Mouse (Mus musculus) kidney, adult 9 months (tissue): ENCODE data around the gene Tex2.

Experiments
- DNase-seq: peaks from one replicate; pipeline ENCODE4 v3.0.0; 2022

Gene Tex2

DNA sequence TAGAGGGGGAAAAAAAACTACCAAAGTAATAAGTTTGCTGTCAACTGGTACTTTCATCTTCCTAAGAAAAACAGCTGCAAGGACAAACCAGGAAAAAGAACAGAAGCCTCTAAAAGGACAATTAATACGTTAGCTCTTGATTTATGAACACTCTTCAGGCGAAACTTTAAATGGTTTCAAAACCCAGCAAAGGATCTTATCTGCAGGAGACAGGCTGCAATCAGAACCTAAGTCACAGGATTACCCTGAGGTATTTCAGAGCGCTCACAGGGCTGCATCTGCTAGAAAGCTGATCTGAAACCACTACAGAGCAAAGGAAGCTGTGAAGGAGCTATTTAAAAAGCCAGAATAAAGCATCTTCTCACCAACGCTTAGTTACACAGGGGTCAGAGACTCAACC, 131.6 kb downstream of the Tex2 start:
- no peak for DNase-seq

DNA sequence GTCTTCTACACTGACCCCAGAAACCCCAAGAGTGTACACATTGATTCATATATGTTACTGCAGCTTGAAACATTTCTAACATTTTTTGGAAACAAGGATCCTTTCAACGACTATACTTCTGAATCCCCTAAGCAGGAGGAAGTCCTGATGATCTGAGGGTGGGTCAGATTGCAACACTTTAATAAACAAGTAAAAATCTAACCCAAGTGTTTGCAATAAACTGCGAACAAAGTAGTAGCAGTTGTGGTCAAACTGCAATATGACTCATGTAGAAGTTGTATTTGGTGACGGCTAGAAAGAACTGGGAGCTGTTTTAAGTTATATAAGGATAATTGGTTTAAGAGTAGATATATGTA, 132.7 kb downstream of the Tex2 start:
- DNase-seq, result no peak

DNA sequence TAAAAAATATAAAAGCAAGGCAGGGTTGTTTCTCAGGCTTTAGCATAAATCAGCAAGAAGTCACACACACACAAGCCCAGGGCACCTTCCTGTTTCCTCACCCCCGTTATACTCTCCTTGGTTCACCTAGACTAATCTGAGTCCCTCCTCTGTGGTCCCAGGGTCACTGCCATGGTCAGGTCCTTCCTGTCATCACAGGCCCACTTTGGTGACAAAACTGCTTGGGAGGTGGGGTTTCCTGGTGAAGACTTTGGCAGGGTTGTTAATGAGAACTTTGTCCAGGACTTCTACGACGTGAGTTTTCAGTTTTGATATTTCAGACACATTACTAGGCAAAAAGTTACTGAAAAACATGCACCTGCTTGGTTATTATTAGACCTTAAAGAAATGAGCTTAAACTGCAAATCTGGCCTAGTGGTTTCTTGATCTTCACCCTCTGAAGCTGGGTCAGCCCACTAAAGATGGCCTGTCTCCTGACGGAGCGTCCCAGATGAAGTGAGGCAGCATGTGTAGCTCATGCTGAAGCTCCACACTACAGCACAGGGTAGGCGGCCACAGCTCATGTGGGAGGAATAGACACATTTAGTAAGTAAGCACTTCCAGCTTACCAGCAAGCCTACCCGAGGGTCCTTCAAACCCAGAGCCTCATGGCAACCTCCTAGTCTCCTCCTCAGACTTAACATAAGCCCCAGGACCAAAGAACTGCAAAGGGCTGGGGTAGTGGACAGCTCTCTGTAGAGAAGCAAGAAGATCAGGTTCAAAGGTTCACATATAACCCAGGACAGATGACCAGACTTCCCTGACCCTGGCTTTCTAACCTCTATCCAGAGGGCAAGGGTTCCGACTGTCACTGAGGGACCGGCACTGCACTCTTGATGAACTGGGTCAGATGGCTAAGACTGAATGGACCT, 133.3 kb downstream of the Tex2 start:
- DNase-seq, result no peak

DNA sequence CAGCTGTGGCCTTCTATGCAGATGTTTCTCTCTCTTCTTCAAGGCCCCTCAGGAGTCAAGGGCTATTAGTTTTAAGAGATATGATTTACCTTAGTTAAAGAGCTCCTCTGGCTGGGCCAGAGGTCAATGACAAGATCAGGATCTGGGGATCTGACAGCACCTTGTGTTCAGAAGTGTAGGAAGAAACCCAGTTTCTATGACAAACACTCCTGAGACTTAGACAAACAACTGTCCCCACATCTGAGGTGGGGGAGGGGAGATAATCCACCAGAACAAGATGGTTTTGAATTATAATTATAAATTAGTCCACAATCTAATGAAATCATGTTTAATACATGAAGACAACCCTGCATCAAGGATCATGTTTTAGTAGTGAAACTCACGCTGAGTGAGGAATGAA, 134.5 kb downstream of the Tex2 start:
- DNase-seq, result no peak

DNA sequence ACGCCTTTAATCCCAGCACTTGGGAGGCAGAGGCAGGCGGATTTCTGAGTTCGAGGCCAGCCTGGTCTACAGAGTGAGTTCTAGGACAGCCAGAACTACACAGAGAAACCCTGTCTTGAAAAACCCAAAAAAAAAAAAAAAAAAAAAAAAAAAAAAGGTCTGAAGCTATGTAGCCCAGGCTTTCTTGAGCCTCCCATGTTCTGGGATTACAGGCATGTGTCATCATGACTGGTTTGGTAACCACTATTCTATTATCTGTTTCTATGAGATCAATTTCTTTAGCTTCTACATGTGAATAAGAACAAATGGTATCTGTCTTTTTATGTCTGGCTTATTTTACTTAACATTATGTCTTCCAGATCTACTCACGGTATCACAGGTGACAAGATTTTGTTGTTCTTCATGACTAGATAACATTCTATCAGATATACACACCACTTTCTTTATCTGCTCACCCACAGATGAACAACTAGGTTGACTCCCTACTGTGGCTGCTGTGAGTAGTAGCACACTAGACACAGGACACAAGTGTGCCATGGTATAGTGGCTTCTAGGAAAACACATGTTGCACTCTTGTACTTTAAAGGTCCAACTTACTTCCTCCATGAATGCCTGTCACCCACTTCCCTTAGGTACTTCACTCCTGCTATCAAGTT, 135.6 kb downstream of the Tex2 start:
- no peak for DNase-seq

DNA sequence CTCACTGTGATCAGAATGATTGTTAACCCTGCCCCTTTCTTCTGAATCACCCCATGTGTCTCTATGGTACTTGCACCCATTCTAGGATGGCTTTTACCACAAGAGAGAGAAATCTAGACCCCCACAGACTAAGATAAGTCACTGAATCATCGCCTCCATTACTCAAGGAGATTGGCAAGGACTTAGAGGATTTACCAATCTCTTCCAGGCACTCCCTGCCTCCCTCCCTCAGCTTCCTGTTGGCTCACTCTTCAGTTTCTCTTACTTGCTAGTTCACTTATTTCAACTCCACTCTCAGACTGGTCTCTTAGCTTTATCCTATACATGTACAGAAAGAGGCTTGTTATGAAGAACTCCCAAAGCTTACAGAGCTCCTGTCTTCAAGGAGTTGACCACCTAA, 137.9 kb downstream of the Tex2 start:
- no peak for DNase-seq

DNA sequence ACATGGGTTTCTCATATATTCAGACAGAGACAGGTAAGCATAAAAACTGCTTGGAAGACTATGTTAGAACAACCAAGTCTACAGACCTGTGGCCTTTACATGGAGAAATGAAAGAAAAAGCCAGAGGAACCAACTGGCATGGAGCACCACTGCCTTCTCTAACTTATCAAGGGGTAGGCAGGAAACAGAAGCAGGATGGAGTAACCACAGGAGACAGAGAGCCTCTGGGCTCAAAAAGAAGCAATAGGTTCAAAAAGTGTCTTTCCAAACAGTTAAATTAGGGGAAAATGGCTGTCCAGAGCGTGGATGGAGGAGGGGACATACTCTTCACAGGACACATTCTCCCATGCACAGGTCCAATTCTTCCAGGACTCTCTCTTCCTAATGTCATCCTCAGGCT, 141.6 kb downstream of the Tex2 start:
- DNase-seq, result no peak

DNA sequence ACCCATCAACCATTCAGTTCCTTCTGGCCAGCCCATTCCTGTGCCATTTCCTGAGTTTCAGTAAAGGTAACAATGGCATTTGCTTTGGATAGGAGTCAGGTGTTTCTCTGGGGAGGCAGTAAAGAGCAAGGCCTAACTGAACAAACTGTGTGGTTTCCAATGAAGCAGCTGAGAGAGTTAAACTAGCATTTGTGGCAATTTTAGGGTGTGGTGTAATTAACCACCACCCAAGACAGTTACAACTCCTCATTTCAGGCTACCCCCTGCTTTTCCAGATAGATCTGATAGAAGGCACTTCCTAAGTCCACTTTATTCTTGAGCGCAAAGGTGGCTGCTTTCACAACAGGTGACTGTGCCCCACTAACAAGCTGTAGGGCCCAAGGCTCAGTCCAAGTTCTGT, 144.7 kb downstream of the Tex2 start:
- no peak for DNase-seq

DNA sequence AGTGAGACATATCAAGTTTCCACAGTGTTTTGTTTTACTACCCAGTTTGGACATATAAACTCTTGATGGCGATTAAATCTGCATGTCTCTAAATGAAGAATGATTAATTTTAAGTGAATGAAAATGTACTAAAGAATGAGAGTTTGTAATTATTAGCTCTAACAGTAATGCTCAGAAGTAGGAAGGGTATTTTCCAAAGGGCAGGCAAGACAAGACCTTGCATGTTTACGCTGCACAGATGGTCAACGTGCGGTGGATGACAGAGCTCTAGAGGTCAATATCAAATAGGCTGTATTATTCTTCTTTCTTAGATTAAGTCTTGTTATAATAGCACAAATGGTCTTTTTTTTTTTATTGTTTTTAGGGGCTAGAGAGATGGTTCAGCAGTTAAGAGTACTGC, 147.3 kb downstream of the Tex2 start:
- no peak for DNase-seq

DNA sequence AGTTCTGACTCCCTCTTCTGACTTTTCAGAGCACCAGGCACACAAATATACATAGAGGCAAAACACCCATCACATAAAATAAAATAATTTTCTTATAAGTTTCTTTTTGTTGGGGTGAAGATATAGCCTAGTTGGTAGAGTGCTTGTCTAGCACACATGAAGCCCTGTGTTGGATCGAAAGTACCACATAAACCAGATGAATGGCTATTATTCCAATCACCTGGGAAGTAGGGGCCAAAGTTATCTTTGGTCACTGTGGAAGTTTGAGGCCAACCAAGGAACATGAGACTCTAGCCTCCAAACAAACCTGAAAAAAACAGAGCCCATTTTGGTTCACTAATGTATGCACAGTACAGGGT, 147.7 kb downstream of the Tex2 start:
- no peak for DNase-seq

DNA sequence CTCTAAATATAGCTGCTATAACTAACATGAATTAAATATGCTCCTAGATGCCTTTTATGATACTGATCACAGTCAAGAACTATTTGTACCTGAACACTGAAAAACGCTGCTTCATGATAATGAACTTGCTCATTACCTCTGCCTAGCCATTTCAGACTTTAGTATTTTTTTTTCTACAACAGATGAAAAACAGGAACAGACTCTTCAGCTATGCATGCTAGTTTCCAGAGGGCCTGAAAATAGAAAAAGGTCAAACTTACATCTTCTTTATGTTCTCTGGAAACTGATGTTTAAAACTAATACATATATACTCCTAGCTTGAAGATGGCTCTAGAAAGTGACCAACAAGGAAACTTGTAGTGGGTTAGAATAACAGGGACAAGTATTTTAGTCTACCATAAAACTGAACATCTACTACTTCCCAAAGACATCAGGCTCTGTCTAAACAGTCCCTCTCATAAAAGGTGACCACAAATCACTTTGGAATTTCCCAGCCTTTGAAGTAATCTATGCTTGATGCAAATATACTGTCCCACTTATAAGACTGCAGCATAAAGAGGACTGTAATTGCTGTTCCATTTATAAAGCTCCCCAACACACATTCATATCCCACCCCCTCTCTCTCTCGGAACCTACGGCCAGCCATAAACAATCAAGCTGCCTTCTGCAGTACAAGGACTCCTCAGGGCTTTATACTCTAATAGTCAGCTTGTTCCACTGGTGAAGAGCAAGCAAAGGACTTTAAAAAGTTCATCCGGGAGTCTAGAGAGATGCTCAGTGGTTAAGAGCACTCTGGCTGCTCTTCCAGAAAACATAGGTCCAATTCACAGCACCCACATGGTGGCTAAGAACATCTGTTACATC, 148.3 kb downstream of the Tex2 start:
- DNase-seq, result no peak

DNA sequence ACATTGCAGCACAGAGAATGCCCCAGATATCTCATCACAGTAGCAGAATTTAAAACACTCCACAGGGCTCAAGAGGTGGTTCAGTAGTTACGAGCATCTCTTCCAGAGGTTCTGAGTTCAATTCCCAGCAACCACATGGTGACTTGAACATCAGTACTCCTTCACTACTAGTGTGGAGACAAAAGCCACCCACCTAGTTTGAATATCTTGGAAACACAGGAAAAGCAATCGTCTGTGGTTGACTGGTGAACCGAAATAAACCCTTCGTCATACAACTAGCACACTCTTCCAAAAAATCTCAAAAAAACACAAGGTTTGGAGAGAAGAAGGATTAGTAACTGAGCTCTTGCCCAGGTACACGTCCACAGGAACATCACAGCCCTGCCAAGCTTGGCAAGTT, 149.4 kb downstream of the Tex2 start:
- DNase-seq, result no peak

DNA sequence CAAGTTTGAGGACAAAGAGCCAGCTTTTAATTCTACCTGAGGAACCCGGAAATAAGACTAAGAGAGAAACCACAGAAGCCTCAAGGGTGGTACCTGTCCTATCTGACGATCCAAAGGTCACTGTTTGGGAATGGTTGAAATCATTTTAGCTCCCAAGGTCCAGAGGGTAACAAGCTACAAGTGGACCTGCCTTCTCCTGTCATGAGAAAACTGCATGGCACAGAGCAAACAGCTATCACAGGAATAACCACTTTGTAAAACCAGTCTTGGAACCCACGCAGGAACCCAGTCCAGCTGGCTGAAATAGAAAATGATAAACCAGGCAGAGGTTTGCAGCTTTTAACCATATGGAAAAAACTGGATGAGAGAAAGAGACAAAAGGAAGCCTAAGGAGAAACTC, 150.9 kb downstream of the Tex2 start:
- peak; percentile 21 for DNase-seq

DNA sequence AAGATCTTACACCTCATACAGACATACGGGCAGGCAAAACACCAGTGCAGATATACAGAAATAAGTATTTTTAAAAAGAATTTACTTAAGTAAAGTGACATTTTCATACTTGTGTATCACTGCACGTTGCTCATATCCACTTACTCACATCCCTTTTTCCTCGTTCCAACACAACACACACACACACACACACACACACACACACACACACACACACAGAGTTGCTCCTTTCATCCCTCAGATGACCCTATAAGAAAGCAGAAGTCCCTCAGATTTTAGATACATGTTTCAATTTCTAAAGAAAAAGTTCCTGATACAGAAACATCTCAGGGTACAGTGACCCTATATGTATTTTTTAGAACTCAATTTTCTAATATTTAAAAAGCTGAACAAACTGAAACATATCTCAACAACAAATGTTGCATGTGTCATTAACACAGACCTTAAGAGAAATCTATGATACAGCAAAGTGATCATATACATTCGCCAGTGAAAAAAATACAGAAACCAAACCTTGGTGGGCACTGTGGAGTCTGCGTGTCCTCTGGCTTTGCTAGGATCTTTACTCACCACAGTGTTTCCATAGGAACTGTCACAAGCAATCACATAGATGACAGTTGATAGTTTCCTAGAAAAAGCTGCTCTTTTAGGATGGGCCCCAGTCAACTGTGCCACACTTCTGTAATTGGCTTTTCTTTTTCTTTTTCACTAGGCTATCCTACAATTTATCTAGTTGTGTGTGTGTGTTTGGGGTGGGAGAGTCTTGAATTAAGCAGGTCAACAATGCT, 151.9 kb downstream of the Tex2 start:
- DNase-seq, result no peak

DNA sequence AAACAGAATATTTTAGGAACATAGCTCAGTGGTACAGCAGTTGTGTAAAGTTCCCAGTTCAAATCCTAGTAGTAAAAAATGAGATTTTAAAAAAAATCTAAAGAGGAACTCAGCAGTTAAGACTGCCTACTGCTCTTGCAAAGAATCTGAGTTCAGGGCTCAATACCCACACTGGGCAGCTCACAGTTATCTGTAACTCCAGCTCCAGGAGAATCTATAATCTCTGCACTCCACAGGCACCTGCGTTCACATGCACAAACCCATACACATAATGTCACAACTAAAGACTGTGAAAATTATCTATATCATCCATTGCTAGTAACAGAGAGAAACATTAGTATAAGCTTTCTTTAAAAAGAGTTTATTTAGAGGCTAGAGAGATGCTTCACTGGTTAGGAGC, 152.6 kb downstream of the Tex2 start:
- no peak for DNase-seq

DNA sequence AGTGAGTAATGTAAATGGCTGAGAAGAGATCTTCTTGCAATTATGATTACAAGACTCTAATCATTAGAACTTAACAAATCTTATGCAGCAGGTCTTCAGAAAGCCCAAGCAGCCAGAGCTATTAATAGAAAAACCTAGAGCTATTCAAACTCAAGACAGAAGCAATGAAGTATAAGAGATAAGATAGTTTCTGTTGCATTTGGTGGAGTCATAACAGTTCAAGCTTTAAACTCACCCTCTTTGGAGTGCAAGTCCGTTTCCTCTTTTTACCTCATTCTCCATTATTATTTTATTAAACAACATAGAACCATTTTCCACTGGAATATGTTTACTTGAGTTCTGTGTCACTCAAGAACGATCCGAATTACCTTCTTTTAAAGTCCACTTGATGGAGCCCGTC, 154.7 kb downstream of the Tex2 start:
- no peak for DNase-seq
